In the genomic region with DNA sequence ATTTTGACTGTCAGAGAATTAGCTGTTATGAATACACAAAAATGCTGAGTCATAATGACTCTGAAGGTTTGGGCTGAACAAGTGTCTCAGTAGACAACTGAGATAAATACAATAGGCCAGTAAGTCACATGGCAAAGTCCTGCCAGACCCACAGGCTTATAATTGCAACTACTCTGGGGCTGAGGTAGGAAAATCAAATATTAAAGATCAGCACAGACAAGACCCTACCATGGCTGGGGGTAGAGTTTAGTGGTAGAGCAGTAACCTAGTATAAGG, we compare ENCODE assay signal across 11 mouse cellular contexts. TPM values are rescaled to one million over a fixed set of nuclear protein-coding genes. Genes with fewer than 3 reads are reported as not detected.
DNase-seq lines count a peak whose midpoint lies in the region; ATAC-seq and TF ChIP-seq lines count a peak whose summit lies in the region.
"Had no signal": no experiment of that assay in that cellular context is flagged by ENCODE, and none has a peak within 500 bp of the region (broad histone marks: within the 10 kb centered on the region; RNA-seq: fewer than 3 reads in every experiment).

No protein-coding gene starts in this region.

- no peak for TF ChIP-seq CTCF in ES-Bruce4 (IDR thresholded peaks at IDR 0.05; ENCODE audit: low read depth, low read length)

- no peaks in the 10 kb centered on the region for H3K9me3 ChIP-seq in heart, embryonic 10.5 days
- H3K9me3 ChIP-seq in ES-Bruce4 (replicated peaks; ENCODE audit: control insufficient read depth, insufficient read depth, low read length, poor library complexity, severe bottlenecking) = no peaks in the 10 kb centered on the region
- no peaks in the 10 kb centered on the region for H3K9me3 ChIP-seq in liver, embryonic 15.5 days (replicated peaks)
- H3K9me3 ChIP-seq: forebrain, embryonic 15.5 days had no signal

- TF ChIP-seq POLR2A in ES-Bruce4 (IDR thresholded peaks at IDR 0.05; ENCODE audit: insufficient read depth, low read length) = no peak

- TF ChIP-seq EP300 in ES-Bruce4 (IDR thresholded peaks at IDR 0.05; ENCODE audit: insufficient read depth, low read depth, low read length) = no peak

- peak overlapping the region; percentile 54 for H3K4me2 ChIP-seq in liver, embryonic 15.5 days
- H3K4me2 ChIP-seq: forebrain, embryonic 15.5 days had no signal

- peak; percentile 70 for ATAC-seq in common myeloid progenitor, adult 5-6 weeks (replicated peaks; ENCODE audit: low read depth, poor library complexity, severe bottlenecking)
- peak; percentile 85 for ATAC-seq in liver, embryonic 15.5 days (ENCODE audit: insufficient read depth)
- no peak for ATAC-seq in CD4-positive, CD25-positive, alpha-beta regulatory T cell, adult 4 months
- ATAC-seq: forebrain, embryonic 15.5 days; inflammation-experienced regulatory T-cells, adult 6 months had no signal

- H3K4me1 ChIP-seq in heart, embryonic 10.5 days = peaks cover 5% of the 10 kb centered on the region
- peaks cover 3% of the 10 kb centered on the region for H3K4me1 ChIP-seq in ES-Bruce4 (ENCODE audit: control insufficient read depth, insufficient read depth, low read length)
- peaks cover 86% of the 10 kb centered on the region for H3K4me1 ChIP-seq in liver, embryonic 15.5 days (replicated peaks)

- H3K27me3 ChIP-seq in heart, embryonic 10.5 days (ENCODE audit: insufficient read depth, poor library complexity, severe bottlenecking) = no peaks in the 10 kb centered on the region
- H3K27me3 ChIP-seq in ES-Bruce4 (ENCODE audit: control insufficient read depth, insufficient read depth, low read length, poor library complexity, severe bottlenecking) = no peaks in the 10 kb centered on the region
- no peaks in the 10 kb centered on the region for H3K27me3 ChIP-seq in liver, embryonic 15.5 days
- H3K27me3 ChIP-seq: forebrain, embryonic 15.5 days had no signal

- H3K4me3 ChIP-seq in heart, embryonic 10.5 days = no peak overlapping the region
- H3K4me3 ChIP-seq in ES-Bruce4 (ENCODE audit: low read depth, low read length) = no peak overlapping the region
- H3K4me3 ChIP-seq in liver, embryonic 15.5 days (replicated peaks) = no peak overlapping the region
- H3K4me3 ChIP-seq: forebrain, embryonic 15.5 days had no signal

- H3K27ac ChIP-seq in heart, embryonic 10.5 days = peak overlapping the region; percentile 62; the same call in 1 of the 2 replicates
- peak overlapping the region; percentile 92 for H3K27ac ChIP-seq in ES-Bruce4 (ENCODE audit: insufficient read depth, low read length)
- H3K27ac ChIP-seq in liver, embryonic 15.5 days (replicated peaks) = peak overlapping the region; percentile 93
- H3K27ac ChIP-seq: forebrain, embryonic 15.5 days had no signal

- DNase-seq in heart, embryonic 10.5 days (ENCODE audit: low spot score) = no peak
- DNase-seq in heart, adult 11 months = no peak
- DNase-seq in embryo, embryonic 10.5 days (ENCODE audit: low spot score) = no peak
- no peak for DNase-seq in cerebellum, adult 11 months
- DNase-seq: cerebellum, adult 9-11 months had no signal

- peak overlapping the region; percentile 69 for H3K9ac ChIP-seq in ES-Bruce4 (ENCODE audit: low read depth, poor library complexity, severe bottlenecking)
- H3K9ac ChIP-seq in liver, embryonic 15.5 days = no peak overlapping the region
- H3K9ac ChIP-seq: forebrain, embryonic 15.5 days had no signal

- peaks cover 5% of the 10 kb centered on the region; the same call in 1 of the 2 replicates for H3K36me3 ChIP-seq in heart, embryonic 10.5 days
- no peaks in the 10 kb centered on the region; the same call in none of the 2 replicates for H3K36me3 ChIP-seq in ES-Bruce4 (ENCODE audit: control insufficient read depth, insufficient read depth, low read length, poor library complexity, severe bottlenecking)
- peaks cover 4% of the 10 kb centered on the region for H3K36me3 ChIP-seq in liver, embryonic 15.5 days (replicated peaks)

RNA-seq across cellular contexts. Expression of a gene that starts 5.4 kb away (rescaled TPM):
- 39.3 and 46.0 TPM in 2 replicates for polyA plus RNA-seq in heart, embryonic 10.5 days (2016; fragmentation: Nextera tagmentation; extraction: Ambion mirVana)
- 65.8 and 75.1 TPM in 2 replicates for polyA plus RNA-seq in ES-Bruce4 (2011; ENCODE audit: insufficient read depth, insufficient read length, low read depth, missing spikeins)
- total RNA-seq in common myeloid progenitor, adult 5-6 weeks (2017) = 71.0 and 77.9 TPM in 2 replicates
- 27.0 and 30.6 TPM in 2 replicates for polyA plus RNA-seq in liver, embryonic 15.5 days (2015; fragmentation: Nextera tagmentation; extraction: Ambion mirVana)
- polyA plus RNA-seq in CD4-positive, CD25-positive, alpha-beta regulatory T cell, adult 4 months (2017; shearing (Covaris generic)) = 100 to 1,000 TPM in 1 of 2 experiments, 10 to 100 TPM in 1; 88.9 to 110 TPM

RNA-seq across cellular contexts. Expression of a gene that starts 29.0 kb away (rescaled TPM):
- 44.3 and 61.7 TPM in 2 replicates for polyA plus RNA-seq in heart, embryonic 10.5 days (2016; fragmentation: Nextera tagmentation; extraction: Ambion mirVana)
- 49.3 and 49.6 TPM in 2 replicates for polyA plus RNA-seq in ES-Bruce4 (2011; ENCODE audit: insufficient read depth, insufficient read length, low read depth, missing spikeins)
- total RNA-seq in common myeloid progenitor, adult 5-6 weeks (2017) = 64.8 and 72.9 TPM in 2 replicates
- 16.8 and 19.3 TPM in 2 replicates for polyA plus RNA-seq in liver, embryonic 15.5 days (2015; fragmentation: Nextera tagmentation; extraction: Ambion mirVana)
- 10 to 100 TPM; 56.3 to 76.4 TPM for polyA plus RNA-seq in CD4-positive, CD25-positive, alpha-beta regulatory T cell, adult 4 months (2017; shearing (Covaris generic))

RNA-seq across cellular contexts. Expression of a gene that starts 29.3 kb away (rescaled TPM):
- 45.4 and 46.2 TPM in 2 replicates for polyA plus RNA-seq in heart, embryonic 10.5 days (2016; fragmentation: Nextera tagmentation; extraction: Ambion mirVana)
- polyA plus RNA-seq in ES-Bruce4 (2011; ENCODE audit: insufficient read depth, insufficient read length, low read depth, missing spikeins) = 60.1 and 64.7 TPM in 2 replicates
- 16.9 and 25.4 TPM in 2 replicates for total RNA-seq in common myeloid progenitor, adult 5-6 weeks (2017)
- 9.7 and 11.3 TPM in 2 replicates for polyA plus RNA-seq in liver, embryonic 15.5 days (2015; fragmentation: Nextera tagmentation; extraction: Ambion mirVana)
- 100 to 1,000 TPM in 1 of 2 experiments, 10 to 100 TPM in 1; 98.0 to 105 TPM for polyA plus RNA-seq in CD4-positive, CD25-positive, alpha-beta regulatory T cell, adult 4 months (2017; shearing (Covaris generic))
